Mouse (Mus musculus) lung, embryonic 16.5 days (tissue): ENCODE data around the gene Inafm1. TPM values are rescaled to one million over a fixed set of nuclear protein-coding genes. Genes with fewer than 3 reads are reported as not detected.
A peak's percentile ranks its signal among the peaks of the same experiment; 100 is the strongest.

Experiments
- ATAC-seq: fragments of 200-750 bp; cut with Nextera tagmentation; 2 replicates; pipeline ENCODE4 v1.8.0; 2017; ENCODE audit warnings: low read depth, mild to moderate bottlenecking, moderate library complexity
- H3K27ac ChIP-seq: fragments of 300-500 bp; sonication (generic); 2 replicates; pipeline ENCODE4 v1.5.1; 2014; ENCODE audit warnings: mild to moderate bottlenecking, control low read depth, low read length
- H3K27me3 ChIP-seq: fragments of 300-500 bp; sonication (generic); 2 replicates; pipeline ENCODE4 v1.6.1; 2014; ENCODE audit warnings: low read depth, low read length, mixed read lengths; ENCODE audit not compliant: control insufficient read depth, insufficient read depth
- H3K36me3 ChIP-seq: fragments of 300-500 bp; sonication (generic); 2 replicates; pipeline ENCODE4 v1.6.1; 2014; ENCODE audit warnings: low read length; ENCODE audit not compliant: control insufficient read depth, insufficient read depth
- H3K4me1 ChIP-seq: fragments of 300-500 bp; sonication (generic); replicated peaks from 2 replicates; pipeline ENCODE4 v1.6.1; 2014; ENCODE audit warnings: low read length, mixed read lengths; ENCODE audit not compliant: control insufficient read depth, insufficient read depth
- H3K4me2 ChIP-seq: fragments of 300-500 bp; sonication (generic); 2 replicates; pipeline ENCODE4 v1.6.1; 2014; ENCODE audit warnings: low read depth, low read length, control low read depth
- H3K4me3 ChIP-seq: fragments of 300-500 bp; sonication (generic); 2 replicates; pipeline ENCODE4 v1.5.1; 2014; ENCODE audit warnings: mild to moderate bottlenecking, low read length, control low read depth
- H3K9ac ChIP-seq: fragments of 300-500 bp; sonication (generic); 2 replicates; pipeline ENCODE4 v1.6.1; 2014; ENCODE audit warnings: low read length, control low read depth
- H3K9me3 ChIP-seq: fragments of 300-500 bp; sonication (generic); 2 replicates; pipeline ENCODE4 v1.6.1; 2016; ENCODE audit warnings: low read length; ENCODE audit not compliant: control insufficient read depth
- WGBS: fragments of 180-500 bp; shearing (Covaris S2); extraction: QIAGEN DNeasy Blood & Tissue Kit; methylation state at CpG from one replicate; pipeline ENCODE4 v1.1.7; 2014; 5-methylcytosine and 5-hydroxymethylcytosine counted together
- polyA plus RNA-seq: library from polyadenylated mRNA; unstranded; fragments of >200 nt; fragmentation: Nextera tagmentation; extraction: Ambion mirVana; gene quantifications from 2 replicates; pipeline ENCODE4 v1.2.1, GENCODE M21; 2015

The Inafm1 gene
- 12.1 and 12.3 TPM in 2 replicates for polyA plus RNA-seq

GRCm38 (mm10) chr7:16273081-16273765 lies at the start of gene Inafm1:
TSS of gene Inafm1 (minus strand) at chr7:16273617.
- peak within 1 kb of the TSS; percentile 95 for H3K27ac ChIP-seq

GRCm38 (mm10) chr7:16320479-16320878 lies 47.1 kb upstream of the Inafm1 start:
- Histone ChIP-seq H3K9ac (no peak overlapping the region), H3K9me3 (no peaks in the 10 kb centered on the region), H3K4me2 (no peak overlapping the region), H3K4me1 (peaks cover 3% of the 10 kb centered on the region), H3K36me3 (peaks cover 3% of the 10 kb centered on the region; the same call in 1 of the 2 replicates), H3K27ac (no peak overlapping the region), H3K4me3 (no peak overlapping the region), H3K27me3 (no peaks in the 10 kb centered on the region)
- 88% methylated on average over 6 of the region's 6 CpGs for WGBS
- no peak for ATAC-seq

More at GRCm38 (mm10) chr7:16273081-16273765, at the start of gene Inafm1:
- Histone ChIP-seq H3K4me3 (peak within 1 kb of the TSS; percentile 79), H3K9me3 (no peaks in the 10 kb centered on the region), H3K36me3 (peaks cover 4% of the 10 kb centered on the region), H3K27me3 (no peaks in the 10 kb centered on the region), H3K4me1 (peaks cover 16% of the 10 kb centered on the region), H3K4me2 (peak within 1 kb of the TSS; percentile 95), H3K9ac (peak within 1 kb of the TSS; percentile 80)
- WGBS = 1% methylated on average over 34 of the region's 49 CpGs
- ATAC-seq = peak; percentile 93

GRCm38 (mm10) chr7:16319216-16319615 lies 45.8 kb upstream of the Inafm1 start:
- Histone ChIP-seq H3K4me2 (no peak overlapping the region), H3K36me3 (peaks cover 3% of the 10 kb centered on the region; the same call in 1 of the 2 replicates), H3K4me3 (no peak overlapping the region), H3K4me1 (peaks cover 10% of the 10 kb centered on the region), H3K9ac (no peak overlapping the region), H3K9me3 (no peaks in the 10 kb centered on the region), H3K27me3 (no peaks in the 10 kb centered on the region), H3K27ac (peak overlapping the region; percentile 52; the same call in 1 of the 2 replicates)
- whole genome bisulfite sequencing = 77% methylated on average over 4 of the region's 4 CpGs
- no peak for ATAC-seq

GRCm38 (mm10) chr7:16317094-16317493 lies 43.7 kb upstream of the Inafm1 start:
- no peak overlapping the region for H3K4me3 ChIP-seq
- peaks cover 3% of the 10 kb centered on the region; the same call in 1 of the 2 replicates for H3K36me3 ChIP-seq
- 81% methylated on average over 14 of the region's 14 CpGs for WGBS
- H3K4me1 ChIP-seq = peaks cover 23% of the 10 kb centered on the region
- no peak overlapping the region for H3K27ac ChIP-seq
- no peaks in the 10 kb centered on the region for H3K9me3 ChIP-seq
- ATAC-seq = no peak
- no peak overlapping the region for H3K4me2 ChIP-seq
- H3K27me3 ChIP-seq = no peaks in the 10 kb centered on the region
- H3K9ac ChIP-seq = no peak overlapping the region

- Histone ChIP-seq H3K4me3 (no peak overlapping the region), H3K36me3 (no peaks in the 10 kb centered on the region), H3K27me3 (peaks cover 4% of the 10 kb centered on the region; the same call in 1 of the 2 replicates), H3K9me3 (no peaks in the 10 kb centered on the region), H3K4me1 (peaks cover 40% of the 10 kb centered on the region), H3K27ac (peak overlapping the region; percentile 43; the same call in 1 of the 2 replicates), H3K4me2 (no peak overlapping the region), H3K9ac (no peak overlapping the region)
- no peak for ATAC-seq
- 46% methylated on average over 4 of the region's 4 CpGs for WGBS
Measured at GRCm38 (mm10) chr7:16315222-16315759, 41.9 kb upstream of the Inafm1 start.

GRCm38 (mm10) chr7:16314221-16314775 lies 40.9 kb upstream of the Inafm1 start:
- peak overlapping the region; percentile 100 for H3K4me2 ChIP-seq
- H3K36me3 ChIP-seq = no peaks in the 10 kb centered on the region
- peaks cover 4% of the 10 kb centered on the region; the same call in 1 of the 2 replicates for H3K27me3 ChIP-seq
- peak overlapping the region; percentile 90 for H3K9ac ChIP-seq
- no peaks in the 10 kb centered on the region for H3K9me3 ChIP-seq
- peak overlapping the region; percentile 98 for H3K27ac ChIP-seq
- WGBS = 8% methylated on average over 13 of the region's 13 CpGs
- ATAC-seq = no peak
- peak overlapping the region; percentile 72 for H3K4me3 ChIP-seq
- H3K4me1 ChIP-seq = peaks cover 48% of the 10 kb centered on the region

- H3K4me3 ChIP-seq = peak overlapping the region; percentile 72
- peaks cover 4% of the 10 kb centered on the region; the same call in 1 of the 2 replicates for H3K27me3 ChIP-seq
- under 1% methylated on average over 48 of the region's 66 CpGs for WGBS
- peak overlapping the region; percentile 98 for H3K27ac ChIP-seq
- H3K4me1 ChIP-seq = peaks cover 54% of the 10 kb centered on the region
- ATAC-seq = peak; percentile 72
- H3K9me3 ChIP-seq = no peaks in the 10 kb centered on the region
- peak overlapping the region; percentile 100 for H3K4me2 ChIP-seq
- H3K36me3 ChIP-seq = no peaks in the 10 kb centered on the region
- peak overlapping the region; percentile 90 for H3K9ac ChIP-seq
Measured at GRCm38 (mm10) chr7:16313481-16314220, 40.2 kb upstream of the Inafm1 start.

- Histone ChIP-seq H3K9me3 (no peaks in the 10 kb centered on the region), H3K4me2 (peak overlapping the region; percentile 100), H3K4me1 (peaks cover 54% of the 10 kb centered on the region), H3K9ac (peak overlapping the region; percentile 90), H3K27me3 (peaks cover 4% of the 10 kb centered on the region; the same call in 1 of the 2 replicates), H3K4me3 (peak overlapping the region; percentile 72), H3K27ac (peak overlapping the region; percentile 98), H3K36me3 (no peaks in the 10 kb centered on the region)
- WGBS = 0% methylated on average over 11 of the region's 12 CpGs
- peak; percentile 37; the same call in 1 of the 2 replicates for ATAC-seq
Measured at GRCm38 (mm10) chr7:16312672-16313311, 39.4 kb upstream of the Inafm1 start.
